Mouse (Mus musculus): ENCODE results near the gene Tsc22d3. TPM values are rescaled to one million over a fixed set of nuclear protein-coding genes. Genes with fewer than 3 reads are reported as not detected.

Tsc22d3 gene
- total and polyA plus RNA-seq, 3 experiments, result 8.4 to 32.8 (median 15.2) TPM

DNA sequence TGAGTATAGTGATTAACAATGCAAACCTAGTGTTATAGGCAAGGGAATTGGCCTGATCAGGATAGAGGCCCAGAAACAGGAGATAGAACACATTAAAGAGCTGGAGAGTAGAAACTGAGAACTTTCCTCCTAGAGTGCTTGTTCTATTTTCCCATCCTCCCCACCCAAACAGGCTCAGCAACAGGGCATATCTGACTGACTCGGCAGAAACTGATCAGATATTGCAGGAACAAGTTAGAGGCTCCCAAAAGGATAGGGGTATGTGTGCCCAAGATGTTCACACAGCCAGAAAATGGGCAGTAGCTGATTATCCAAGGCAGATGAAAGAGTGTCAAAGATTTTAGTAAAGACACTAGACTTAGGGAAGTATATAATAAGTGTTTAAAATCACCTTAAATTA lies 25.3 kb downstream of the Tsc22d3 start:
- in situ Hi-C loops (cut with MboI; ENCODE audit: low pct_ligation_motif_present, low pct_unique_long_range_greater_than_20kb, low sequenced_read_pairs) (no loop called here), dilution Hi-C loops (cut with MboI; ENCODE audit: extremely low pct_ligation_motif_present, extremely low pct_unique_long_range_greater_than_20kb, low sequenced_read_pairs) (no loop called here)
- H3K36me3 ChIP-seq (replicated peaks in 1 of 2; ENCODE audit: control insufficient read depth in 1 of 2, insufficient read depth in 1 of 2, low read length in 1 of 2), result no peaks in the 10 kb centered on the region
- no peaks in the 10 kb centered on the region for H3K27me3 ChIP-seq (replicated peaks)
- H3K79me2 ChIP-seq (replicated peaks; ENCODE audit: control insufficient read depth, extremely low read depth, insufficient read depth, poor library complexity, severe bottlenecking), result no peaks in the 10 kb centered on the region
- no peak overlapping the region for H3K4me2 ChIP-seq (ENCODE audit: insufficient read depth, low read depth, poor library complexity, severe bottlenecking)
- no peaks in the 10 kb centered on the region for H3K9me3 ChIP-seq (replicated peaks; ENCODE audit: low read length)
- no peak for TF ChIP-seq USF2 (conservative IDR thresholded peaks at IDR 0.05; ENCODE audit: low read depth, low read length)
- no peak for TF ChIP-seq MAFK (IDR thresholded peaks at IDR 0.05; ENCODE audit: insufficient replicate concordance, low read length)
- no peak for TF ChIP-seq TCF12 (IDR thresholded peaks at IDR 0.05; ENCODE audit: low read depth, low read length)
- TF ChIP-seq ZMIZ1 (IDR thresholded peaks at IDR 0.05; ENCODE audit: low read depth, low read length), result no peak
- no peak for TF ChIP-seq NELFE (IDR thresholded peaks at IDR 0.05; ENCODE audit: low read depth, low read length)
- H3K9ac ChIP-seq (ENCODE audit: insufficient read depth, low read depth), result no peak overlapping the region
- H3K27ac ChIP-seq (ENCODE audit: insufficient read depth, low read depth), result no peak overlapping the region
- no peak for DNase-seq (ENCODE audit: extremely low read depth)
- peaks cover 0 to 4% of the 10 kb centered on the region in 2 experiments; a peak in 2 of 4 replicates for H3K4me1 ChIP-seq (ENCODE audit: control insufficient read depth in 1 of 2, insufficient read depth in 2 of 2)
- H3K4me3 ChIP-seq (replicated peaks in 1 of 3; ENCODE audit: low read depth in 2 of 3, low read length in 2 of 3, poor library complexity in 1 of 3), result no peak overlapping the region

DNA sequence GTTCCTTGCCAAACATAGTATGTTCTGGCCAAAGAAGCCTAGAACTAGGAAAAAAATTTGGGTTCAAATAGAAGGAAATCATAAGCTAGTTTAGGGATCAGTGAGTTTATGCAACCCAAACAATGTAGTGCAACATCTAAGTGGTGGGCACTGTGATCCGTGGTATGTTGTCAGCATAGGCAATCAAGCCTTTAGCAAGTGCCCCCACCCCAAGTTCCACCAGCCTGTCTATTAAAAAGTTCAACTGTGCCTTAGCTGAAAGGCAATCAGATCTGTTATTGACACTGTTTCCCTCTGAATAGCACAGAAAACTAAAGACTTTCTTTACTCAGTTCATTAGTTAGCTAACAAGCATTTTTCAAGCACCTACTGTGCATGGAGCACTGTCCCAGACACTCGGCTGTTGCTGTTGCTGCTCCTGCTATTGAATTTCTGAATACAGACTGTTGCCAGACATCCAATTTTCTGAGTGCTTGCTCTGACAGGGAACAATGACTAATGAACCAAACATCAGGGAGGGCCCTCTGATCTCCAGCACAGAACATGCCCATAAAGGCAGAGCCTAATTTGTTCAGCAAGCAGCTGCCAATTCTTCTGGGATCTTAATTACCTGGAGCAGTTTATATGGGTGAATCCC lies 27.6 kb downstream of the Tsc22d3 start:
- no peak overlapping the region for H3K4me2 ChIP-seq (ENCODE audit: insufficient read depth, low read depth, poor library complexity, severe bottlenecking)
- no peaks in the 10 kb centered on the region for H3K36me3 ChIP-seq (replicated peaks in 1 of 2; ENCODE audit: control insufficient read depth in 1 of 2, insufficient read depth in 1 of 2, low read length in 1 of 2)
- dilution Hi-C loops (cut with MboI; ENCODE audit: extremely low pct_ligation_motif_present, extremely low pct_unique_long_range_greater_than_20kb, low sequenced_read_pairs), result no loop called here
- no peak overlapping the region for H3K4me3 ChIP-seq (replicated peaks in 1 of 3; ENCODE audit: low read depth in 2 of 3, low read length in 2 of 3, poor library complexity in 1 of 3)
- H3K79me2 ChIP-seq (replicated peaks; ENCODE audit: control insufficient read depth, extremely low read depth, insufficient read depth, poor library complexity, severe bottlenecking), result no peaks in the 10 kb centered on the region
- no peak for TF ChIP-seq IRF4 (IDR thresholded peaks at IDR 0.05; ENCODE audit: low read depth, low read length)
- TF ChIP-seq JUN (IDR thresholded peaks at IDR 0.05; ENCODE audit: insufficient read depth, low read depth, low read length), result no peak
- TF ChIP-seq UBTF (IDR thresholded peaks at IDR 0.05; ENCODE audit: low read depth, low read length), result no peak
- TF ChIP-seq RAD21 (IDR thresholded peaks at IDR 0.05; ENCODE audit: low read depth, low read length), result no peak
- TF ChIP-seq ELF1 (IDR thresholded peaks at IDR 0.05; ENCODE audit: low read depth, low read length), result no peak
- H3K4me1 ChIP-seq (ENCODE audit: control insufficient read depth in 1 of 2, insufficient read depth in 2 of 2), result no peaks in the 10 kb centered on the region
- no peak overlapping the region for H3K27ac ChIP-seq (ENCODE audit: insufficient read depth, low read depth)
- H3K9me3 ChIP-seq (replicated peaks; ENCODE audit: low read length), result no peaks in the 10 kb centered on the region
- H3K27me3 ChIP-seq (replicated peaks), result no peaks in the 10 kb centered on the region
- no peak overlapping the region for H3K9ac ChIP-seq (ENCODE audit: insufficient read depth, low read depth)
- in situ Hi-C loops (cut with MboI; ENCODE audit: low pct_ligation_motif_present, low pct_unique_long_range_greater_than_20kb, low sequenced_read_pairs), result no loop called here
- DNase-seq (ENCODE audit: extremely low read depth), result no peak

DNA sequence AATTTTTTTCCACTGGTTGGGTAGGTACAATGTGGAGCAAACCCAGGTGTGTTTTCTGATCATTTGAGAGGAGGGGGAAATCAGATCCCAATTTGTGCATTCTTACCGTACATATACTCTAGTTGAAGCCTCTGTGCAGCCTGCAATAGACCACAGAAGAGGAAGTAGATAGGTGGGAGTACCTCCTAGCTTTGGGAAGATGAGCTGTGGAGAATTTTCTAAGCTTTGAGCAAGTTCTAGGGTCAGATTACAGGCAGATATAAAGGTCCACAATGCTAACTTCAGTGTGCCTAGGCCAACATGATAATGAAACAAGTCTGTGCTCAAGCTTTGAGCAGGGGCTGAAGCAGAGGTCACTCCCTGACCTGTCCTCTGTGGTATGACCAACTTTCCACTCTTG lies 30.9 kb downstream of the Tsc22d3 start:
- Histone ChIP-seq H3K27ac (ENCODE audit: insufficient read depth, low read depth) (no peak overlapping the region), H3K4me1 (ENCODE audit: control insufficient read depth in 1 of 2, insufficient read depth in 2 of 2) (no peaks in the 10 kb centered on the region), H3K36me3 (replicated peaks in 1 of 2; ENCODE audit: control insufficient read depth in 1 of 2, insufficient read depth in 1 of 2, low read length in 1 of 2) (no peaks in the 10 kb centered on the region), H3K9ac (ENCODE audit: insufficient read depth, low read depth) (no peak overlapping the region), H3K79me2 (replicated peaks; ENCODE audit: control insufficient read depth, extremely low read depth, insufficient read depth, poor library complexity, severe bottlenecking) (no peaks in the 10 kb centered on the region), H3K4me2 (ENCODE audit: insufficient read depth, low read depth, poor library complexity, severe bottlenecking) (no peak overlapping the region), H3K27me3 (replicated peaks) (no peaks in the 10 kb centered on the region), H3K9me3 (replicated peaks; ENCODE audit: low read length) (no peaks in the 10 kb centered on the region), H3K4me3 (replicated peaks in 1 of 3; ENCODE audit: low read depth in 2 of 3, low read length in 2 of 3, poor library complexity in 1 of 3) (no peak overlapping the region)
- in situ Hi-C loops (cut with MboI; ENCODE audit: low pct_ligation_motif_present, low pct_unique_long_range_greater_than_20kb, low sequenced_read_pairs), result no loop called here
- no peak for DNase-seq (ENCODE audit: extremely low read depth)
- TF ChIP-seq CHD2 (IDR thresholded peaks at IDR 0.05; ENCODE audit: low read length) (no peak), ETS1 (conservative IDR thresholded peaks at IDR 0.05; ENCODE audit: low read depth, low read length) (no peak), JUN (IDR thresholded peaks at IDR 0.05; ENCODE audit: insufficient read depth, low read depth, low read length) (no peak), MAFK (IDR thresholded peaks at IDR 0.05; ENCODE audit: insufficient replicate concordance, low read length) (no peak), GABPA (IDR thresholded peaks at IDR 0.05; ENCODE audit: insufficient replicate concordance, low read depth, low read length) (no peak), SMC3 (IDR thresholded peaks at IDR 0.05; ENCODE audit: low read depth, low read length) (no peak)
- dilution Hi-C loops (cut with MboI; ENCODE audit: extremely low pct_ligation_motif_present, extremely low pct_unique_long_range_greater_than_20kb, low sequenced_read_pairs), result no loop called here

Measured in CH12.LX (cell line).